Mouse (Mus musculus): ENCODE data around the gene Mgmt. TPM values are rescaled to one million over a fixed set of nuclear protein-coding genes. Genes with fewer than 3 reads are reported as not detected.
A peak's percentile ranks its signal among the peaks of the same experiment; 100 is the strongest.

Gene Mgmt
- polyA plus RNA-seq, 1 experiment from 2014 or later = 2.5 TPM

DNA sequence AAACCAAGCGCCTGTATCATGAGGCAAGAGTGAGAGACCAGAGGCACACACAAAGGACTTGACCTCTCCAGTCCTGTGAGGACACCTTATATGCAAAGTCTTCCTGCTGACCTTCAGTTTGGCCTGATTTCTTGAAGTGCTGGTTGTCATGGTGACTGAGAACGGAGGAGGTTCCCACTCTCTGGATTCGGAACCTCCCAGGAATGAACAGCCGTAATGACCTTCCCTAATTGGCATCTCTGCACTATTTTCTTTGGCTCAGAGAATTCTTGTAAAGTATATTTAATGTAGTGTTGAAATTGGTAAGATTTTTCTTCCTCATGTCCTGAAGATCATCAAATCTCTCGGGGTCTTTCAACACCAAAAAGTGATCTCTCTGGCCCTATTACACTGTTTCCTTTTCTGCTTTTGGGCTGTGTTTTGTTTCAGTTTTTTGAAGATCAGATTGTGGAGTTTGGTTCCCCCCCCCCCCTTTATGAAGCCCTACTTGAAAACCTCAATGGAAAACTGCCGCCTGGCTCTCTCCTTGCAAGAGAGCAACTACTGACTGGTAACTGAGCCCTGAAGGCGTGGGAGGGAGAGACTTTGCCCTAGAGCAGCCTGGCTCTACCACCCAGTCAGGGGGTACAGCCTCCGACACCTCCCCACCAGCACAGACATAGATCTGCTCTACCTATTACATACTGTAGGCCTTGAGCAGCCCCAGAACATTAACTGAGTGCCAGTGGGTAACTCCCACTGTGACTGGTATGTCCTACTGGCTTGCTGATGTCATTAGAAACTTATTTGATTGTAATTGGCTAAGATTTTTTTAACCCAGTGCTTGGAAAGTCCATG lies 153.9 kb downstream of the Mgmt start:
- no peak overlapping the region for H3K4me2 ChIP-seq (replicated peaks; ENCODE audit: low read depth)
- no peaks in the 10 kb centered on the region for H3K36me3 ChIP-seq (ENCODE audit: control insufficient read depth, insufficient read depth)
- WGBS = 74% methylated on average over 8 of the region's 8 CpGs
- no peak for TF ChIP-seq CTCF (IDR thresholded peaks at IDR 0.05; ENCODE audit: low read depth)
- H3K27ac ChIP-seq (ENCODE audit: low read depth, low read length) = no peak overlapping the region
- H3K4me1 ChIP-seq (replicated peaks; ENCODE audit: control insufficient read depth, insufficient read depth, low read length) = no peaks in the 10 kb centered on the region
- H3K4me3 ChIP-seq (ENCODE audit: low read depth, low read length) = no peak overlapping the region
- no peaks in the 10 kb centered on the region for H3K27me3 ChIP-seq (replicated peaks; ENCODE audit: control insufficient read depth, insufficient read depth, low read length)
- H3K9ac ChIP-seq (ENCODE audit: low read depth, low read length) = no peak overlapping the region
- no peaks in the 10 kb centered on the region for H3K9me3 ChIP-seq (ENCODE audit: control insufficient read depth)
- ATAC-seq = no peak

DNA sequence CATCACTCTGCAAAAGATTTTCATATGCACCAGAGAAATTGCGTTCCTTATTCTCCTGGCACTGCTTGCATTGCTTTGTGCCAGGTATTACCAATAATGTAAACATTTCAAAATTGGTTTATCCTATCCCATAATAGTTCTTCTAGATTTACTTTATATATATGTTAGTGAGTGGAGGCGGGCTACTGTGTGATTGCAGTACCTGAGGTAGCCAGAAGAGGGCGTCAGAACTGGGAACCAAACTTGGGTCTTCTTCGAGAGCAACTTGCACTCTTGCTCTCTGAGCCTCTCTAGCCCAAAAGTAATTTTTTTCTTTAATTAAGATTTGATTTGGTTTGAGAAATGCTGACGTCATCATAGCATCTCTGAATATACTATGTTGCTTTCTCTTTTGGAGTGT lies 159.9 kb downstream of the Mgmt start:
- Histone ChIP-seq H3K9ac (ENCODE audit: low read depth, low read length) (no peak overlapping the region), H3K27me3 (replicated peaks; ENCODE audit: control insufficient read depth, insufficient read depth, low read length) (no peaks in the 10 kb centered on the region), H3K9me3 (ENCODE audit: control insufficient read depth) (no peaks in the 10 kb centered on the region), H3K4me2 (replicated peaks; ENCODE audit: low read depth) (no peak overlapping the region), H3K4me3 (ENCODE audit: low read depth, low read length) (no peak overlapping the region), H3K27ac (ENCODE audit: low read depth, low read length) (no peak overlapping the region), H3K36me3 (ENCODE audit: control insufficient read depth, insufficient read depth) (no peaks in the 10 kb centered on the region), H3K4me1 (replicated peaks; ENCODE audit: control insufficient read depth, insufficient read depth, low read length) (no peaks in the 10 kb centered on the region)
- 74% methylated on average over 5 of the region's 5 CpGs for WGBS
- peak; percentile 35; the same call in 1 of the 2 replicates for TF ChIP-seq CTCF (IDR thresholded peaks at IDR 0.05; ENCODE audit: low read depth)
- ATAC-seq = no peak

DNA sequence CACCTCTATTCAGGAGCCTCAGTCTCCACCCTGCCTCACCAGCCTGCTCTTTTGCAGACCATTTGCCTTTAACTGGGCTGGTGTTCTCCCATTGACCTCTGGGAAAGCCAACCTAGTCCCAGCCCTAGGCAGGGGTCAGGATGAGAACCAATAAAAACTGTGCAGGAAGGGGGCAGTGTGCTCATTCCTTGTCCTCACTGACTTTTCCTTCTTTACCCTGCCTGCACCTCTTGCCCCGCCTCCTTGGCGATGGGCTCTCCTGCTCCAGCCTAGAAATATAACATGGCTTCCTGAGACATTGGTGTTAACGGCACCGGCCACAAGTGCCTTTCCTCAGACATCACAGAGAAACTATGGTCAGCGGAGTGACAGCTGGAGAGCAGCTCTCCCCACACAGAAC lies 161.7 kb downstream of the Mgmt start:
- no peak overlapping the region for H3K27ac ChIP-seq (ENCODE audit: low read depth, low read length)
- H3K4me3 ChIP-seq (ENCODE audit: low read depth, low read length) = no peak overlapping the region
- WGBS = 51% methylated on average over 5 of the region's 5 CpGs
- no peak for ATAC-seq
- H3K36me3 ChIP-seq (ENCODE audit: control insufficient read depth, insufficient read depth) = no peaks in the 10 kb centered on the region
- no peaks in the 10 kb centered on the region for H3K27me3 ChIP-seq (replicated peaks; ENCODE audit: control insufficient read depth, insufficient read depth, low read length)
- H3K9me3 ChIP-seq (ENCODE audit: control insufficient read depth) = no peaks in the 10 kb centered on the region
- no peak overlapping the region for H3K4me2 ChIP-seq (replicated peaks; ENCODE audit: low read depth)
- TF ChIP-seq CTCF (IDR thresholded peaks at IDR 0.05; ENCODE audit: low read depth) = no peak
- H3K9ac ChIP-seq (ENCODE audit: low read depth, low read length) = no peak overlapping the region
- H3K4me1 ChIP-seq (replicated peaks; ENCODE audit: control insufficient read depth, insufficient read depth, low read length) = no peaks in the 10 kb centered on the region

DNA sequence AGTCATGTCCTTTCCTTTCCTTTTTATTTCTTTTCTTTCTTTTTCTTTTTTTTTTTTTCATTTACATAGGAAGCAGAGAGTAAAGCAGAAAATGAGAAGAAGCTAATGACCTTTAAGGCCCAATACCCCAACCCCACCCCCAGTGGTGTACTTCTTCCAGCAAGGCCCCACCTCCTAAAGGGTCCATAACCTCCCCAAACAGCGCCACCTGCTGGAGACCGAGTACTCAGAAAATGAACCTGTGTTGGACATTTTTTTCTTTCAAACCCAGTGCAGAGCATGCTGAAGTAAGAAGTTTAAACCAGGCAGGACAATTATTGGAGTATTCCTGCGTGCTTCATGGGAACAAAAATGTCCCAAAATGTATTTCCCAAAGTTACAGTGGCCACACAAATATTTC lies 166.1 kb downstream of the Mgmt start:
- no peaks in the 10 kb centered on the region for H3K27me3 ChIP-seq (replicated peaks; ENCODE audit: control insufficient read depth, insufficient read depth, low read length)
- no peak for ATAC-seq
- H3K4me3 ChIP-seq (ENCODE audit: low read depth, low read length) = no peak overlapping the region
- no peak overlapping the region for H3K4me2 ChIP-seq (replicated peaks; ENCODE audit: low read depth)
- TF ChIP-seq CTCF (IDR thresholded peaks at IDR 0.05; ENCODE audit: low read depth) = peak; percentile 49
- WGBS = 41% methylated on average over 3 of the region's 3 CpGs
- H3K9ac ChIP-seq (ENCODE audit: low read depth, low read length) = no peak overlapping the region
- H3K36me3 ChIP-seq (ENCODE audit: control insufficient read depth, insufficient read depth) = no peaks in the 10 kb centered on the region
- H3K4me1 ChIP-seq (replicated peaks; ENCODE audit: control insufficient read depth, insufficient read depth, low read length) = no peaks in the 10 kb centered on the region
- no peaks in the 10 kb centered on the region for H3K9me3 ChIP-seq (ENCODE audit: control insufficient read depth)
- no peak overlapping the region for H3K27ac ChIP-seq (ENCODE audit: low read depth, low read length)

DNA sequence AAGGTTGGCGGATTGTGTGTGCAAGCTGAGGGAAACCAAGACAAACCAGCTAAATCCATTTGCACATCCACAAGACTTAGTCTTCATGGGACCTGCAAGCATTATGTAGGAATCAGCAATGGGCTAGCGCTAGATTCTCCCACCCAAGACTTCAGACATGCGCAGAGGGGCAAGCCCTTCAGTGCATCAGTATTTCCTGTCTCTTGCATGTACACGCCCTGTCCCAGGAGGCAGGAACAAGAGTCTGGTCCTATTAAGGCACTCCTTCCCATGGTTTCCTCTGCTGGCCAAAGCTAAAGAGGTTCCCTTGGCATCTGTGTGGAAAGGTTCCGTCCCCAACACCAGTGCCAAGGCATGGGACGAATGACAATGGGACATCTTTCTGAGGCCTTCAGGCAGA lies 166.7 kb downstream of the Mgmt start:
- no peaks in the 10 kb centered on the region for H3K36me3 ChIP-seq (ENCODE audit: control insufficient read depth, insufficient read depth)
- H3K9ac ChIP-seq (ENCODE audit: low read depth, low read length) = no peak overlapping the region
- 90% methylated on average over 6 of the region's 6 CpGs for WGBS
- TF ChIP-seq CTCF (IDR thresholded peaks at IDR 0.05; ENCODE audit: low read depth) = no peak
- no peak overlapping the region for H3K27ac ChIP-seq (ENCODE audit: low read depth, low read length)
- H3K27me3 ChIP-seq (replicated peaks; ENCODE audit: control insufficient read depth, insufficient read depth, low read length) = no peaks in the 10 kb centered on the region
- H3K4me1 ChIP-seq (replicated peaks; ENCODE audit: control insufficient read depth, insufficient read depth, low read length) = no peaks in the 10 kb centered on the region
- no peak for ATAC-seq
- no peak overlapping the region for H3K4me2 ChIP-seq (replicated peaks; ENCODE audit: low read depth)
- no peaks in the 10 kb centered on the region for H3K9me3 ChIP-seq (ENCODE audit: control insufficient read depth)
- no peak overlapping the region for H3K4me3 ChIP-seq (ENCODE audit: low read depth, low read length)

DNA sequence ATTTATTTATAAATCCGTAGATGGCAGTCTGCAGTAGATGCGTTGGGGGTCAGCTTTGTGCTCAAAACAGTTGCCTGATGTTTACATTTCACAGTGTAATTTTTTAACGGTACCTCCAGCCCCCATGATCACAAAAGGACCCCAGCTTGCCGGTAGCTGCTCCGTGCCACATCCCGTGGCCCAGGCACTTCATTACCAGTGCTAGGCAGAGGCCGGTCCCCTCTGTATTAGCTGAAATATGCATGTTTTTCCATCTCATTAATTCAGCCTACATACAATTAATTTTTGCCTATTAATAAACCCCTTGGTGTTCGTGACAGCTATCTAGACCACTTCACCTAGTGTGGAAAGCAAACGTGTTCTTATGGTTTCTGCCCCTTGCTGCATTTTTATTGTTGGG lies 169.8 kb downstream of the Mgmt start:
- WGBS = 77% methylated on average over 9 of the region's 9 CpGs
- Histone ChIP-seq H3K4me3 (ENCODE audit: low read depth, low read length) (no peak overlapping the region), H3K27ac (ENCODE audit: low read depth, low read length) (no peak overlapping the region), H3K4me2 (replicated peaks; ENCODE audit: low read depth) (no peak overlapping the region), H3K27me3 (replicated peaks; ENCODE audit: control insufficient read depth, insufficient read depth, low read length) (no peaks in the 10 kb centered on the region), H3K36me3 (ENCODE audit: control insufficient read depth, insufficient read depth) (no peaks in the 10 kb centered on the region), H3K4me1 (replicated peaks; ENCODE audit: control insufficient read depth, insufficient read depth, low read length) (no peaks in the 10 kb centered on the region), H3K9me3 (ENCODE audit: control insufficient read depth) (no peaks in the 10 kb centered on the region), H3K9ac (ENCODE audit: low read depth, low read length) (no peak overlapping the region)
- no peak for TF ChIP-seq CTCF (IDR thresholded peaks at IDR 0.05; ENCODE audit: low read depth)
- no peak for ATAC-seq

All from intestine, postnatal 0 days (tissue).